Mouse (Mus musculus) neural tube, embryonic 10.5 days (tissue): ENCODE measurements around the gene Dusp10.

Experiments
- DNase-seq: peaks from one replicate; pipeline ENCODE4 v3.0.0-alpha.2; 2017; ENCODE audit warnings: low spot score; ENCODE audit errors: extremely low spot score

The Dusp10 gene

DNA sequence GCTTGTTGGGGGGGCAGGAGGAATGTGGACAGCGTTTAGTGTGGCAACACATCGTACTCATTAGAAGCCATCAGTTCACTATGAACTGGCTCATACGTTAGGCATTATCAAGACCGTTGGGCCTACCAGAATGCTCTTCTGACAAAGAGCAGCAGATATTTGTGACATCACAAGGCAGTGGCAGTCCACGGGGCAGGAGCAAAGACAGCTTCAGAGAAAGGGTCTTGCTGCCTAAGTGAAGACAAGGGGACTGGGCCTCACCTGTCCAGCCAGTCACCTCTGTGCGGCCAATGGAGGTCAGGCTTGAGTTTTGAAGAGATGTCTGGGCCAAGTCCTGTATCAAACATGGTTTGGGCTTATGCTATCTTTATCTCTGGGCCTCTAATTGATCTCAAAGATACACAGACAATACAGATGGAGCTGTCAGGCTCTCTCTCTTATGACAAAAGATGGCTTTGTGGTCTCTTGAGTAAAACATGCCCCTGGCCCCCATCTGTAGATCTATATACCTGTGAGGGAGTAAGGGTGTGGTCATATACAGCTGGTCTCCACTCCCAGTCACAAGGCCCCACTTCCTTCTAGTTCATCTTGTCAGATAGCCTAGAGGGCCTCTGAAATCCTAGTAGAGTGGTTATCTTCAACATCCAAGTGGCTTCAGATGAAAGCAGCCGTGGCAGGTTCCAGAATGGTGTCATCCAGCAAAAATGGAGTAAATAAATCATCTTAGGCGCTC lies 17.1 kb downstream of the Dusp10 start:
- no peak for DNase-seq

DNA sequence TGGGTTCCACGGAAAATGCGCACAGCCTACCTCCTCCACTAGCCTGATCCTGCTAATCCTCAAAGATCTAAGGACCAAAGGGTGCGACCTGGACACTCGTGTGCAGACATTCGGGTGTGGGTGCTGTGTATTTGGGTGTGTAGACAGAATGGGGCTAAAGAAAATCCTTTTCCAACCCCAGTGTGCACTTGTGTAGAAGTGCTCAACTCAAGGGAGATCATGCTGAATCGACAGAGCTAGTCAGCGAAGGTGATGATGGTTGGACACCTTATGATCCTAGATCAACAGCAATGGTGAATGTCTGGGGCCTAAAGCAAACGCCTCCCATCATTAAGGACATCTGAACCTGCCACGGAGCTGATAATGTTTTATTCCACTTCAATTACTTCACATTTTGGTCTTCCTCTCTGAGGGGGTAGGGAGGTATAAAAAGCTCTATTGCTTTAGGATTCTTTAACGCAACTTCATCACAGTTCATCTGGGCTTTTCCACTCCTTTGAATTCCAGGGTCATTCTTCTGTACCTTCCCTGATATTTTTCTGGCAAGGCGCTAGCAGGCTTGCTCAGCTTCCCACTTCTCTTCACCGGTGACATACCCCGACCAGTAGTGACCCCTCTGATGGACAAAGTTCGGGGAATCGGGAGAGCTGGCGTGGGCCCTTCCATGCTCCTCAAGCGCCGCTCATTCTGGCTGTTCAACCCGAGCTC lies 19.7 kb downstream of the Dusp10 start:
- no peak for DNase-seq

DNA sequence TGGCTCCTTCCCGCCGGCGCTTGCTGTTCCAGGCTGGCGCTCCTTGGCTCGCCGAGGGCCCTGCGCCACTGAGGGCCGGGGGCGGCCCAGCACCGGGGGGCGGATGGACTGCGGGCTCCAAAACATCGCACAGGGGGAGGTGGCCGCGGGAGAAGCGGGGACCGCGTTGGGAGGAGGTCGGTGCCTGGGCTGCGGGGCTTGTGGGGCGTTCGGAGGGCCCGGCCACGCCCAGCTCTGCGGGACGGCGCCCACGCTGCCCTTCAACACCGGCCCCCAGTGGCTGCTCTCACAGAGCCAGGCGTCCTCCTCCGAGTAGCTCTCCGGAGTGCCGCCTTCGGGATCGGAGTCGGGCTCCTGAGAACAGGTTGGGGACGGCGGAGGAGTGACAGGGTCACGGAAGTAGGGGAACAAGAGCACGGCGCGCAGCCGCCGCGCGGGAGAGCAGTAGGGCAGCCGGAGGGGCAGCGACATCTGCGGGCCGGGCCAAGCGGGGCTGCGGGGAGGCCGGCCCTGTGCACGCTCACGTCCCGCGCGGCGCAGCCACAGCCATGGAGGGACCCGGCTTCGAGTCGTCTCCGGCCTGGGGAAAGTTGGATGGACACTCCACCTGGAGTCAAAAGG lies 20.4 kb downstream of the Dusp10 start:
- DNase-seq, result peak; percentile 84

DNA sequence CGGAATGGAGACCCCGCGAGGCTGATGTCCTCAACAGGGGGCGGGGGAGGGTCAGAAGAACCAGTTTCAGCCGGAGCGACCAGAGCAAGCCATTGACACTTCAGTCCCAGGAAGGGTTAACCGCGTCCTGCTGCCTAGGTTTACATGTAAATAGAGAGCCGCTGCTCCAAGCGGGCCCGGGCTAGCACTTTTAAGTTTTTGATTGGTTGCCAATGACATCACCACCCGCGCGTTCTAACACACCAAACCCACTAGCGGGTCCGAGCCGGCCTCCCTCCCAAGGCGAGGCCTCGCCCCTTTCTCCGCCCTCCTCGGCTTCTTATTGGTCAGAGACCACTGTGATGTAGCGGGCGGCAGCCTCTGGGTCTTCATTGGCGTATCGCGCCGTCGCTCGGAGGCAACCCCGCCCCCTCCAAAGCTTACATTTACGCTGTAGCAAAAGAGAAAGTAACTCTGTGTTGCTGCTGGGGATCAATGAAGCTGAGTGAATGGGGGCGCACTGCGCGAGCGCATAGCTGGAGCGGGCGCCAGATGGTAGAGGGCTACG lies 21.0 kb downstream of the Dusp10 start, which contains the start of gene 1700056E22Rik:
Gene 1700056E22Rik (minus strand): TSS at position 291 of the 547 bp plus-strand sequence.
- DNase-seq, result peak; percentile 98

DNA sequence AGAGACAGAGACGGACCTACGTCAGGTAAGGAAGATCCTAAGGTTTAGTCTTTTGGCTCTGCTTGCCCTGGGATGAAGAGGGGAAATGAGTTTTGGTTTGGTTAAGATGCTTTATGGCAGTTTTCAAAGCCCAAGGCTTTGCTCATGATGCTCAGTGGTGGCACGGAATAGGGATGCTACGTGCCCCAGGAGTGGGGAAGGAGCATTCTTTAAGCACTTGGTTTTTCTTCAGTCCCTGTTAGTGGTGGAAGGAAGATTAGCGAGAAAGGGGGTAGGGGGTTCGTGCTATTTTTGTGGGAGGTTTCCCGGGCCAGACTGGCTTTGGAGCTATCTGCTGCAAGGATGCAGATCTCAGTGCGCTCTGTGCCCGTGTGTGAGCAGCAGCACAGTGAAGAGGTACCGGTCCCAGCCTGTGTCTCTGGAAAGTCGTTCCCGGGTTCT lies 21.7 kb downstream of the Dusp10 start:
- DNase-seq, result peak; percentile 56

DNA sequence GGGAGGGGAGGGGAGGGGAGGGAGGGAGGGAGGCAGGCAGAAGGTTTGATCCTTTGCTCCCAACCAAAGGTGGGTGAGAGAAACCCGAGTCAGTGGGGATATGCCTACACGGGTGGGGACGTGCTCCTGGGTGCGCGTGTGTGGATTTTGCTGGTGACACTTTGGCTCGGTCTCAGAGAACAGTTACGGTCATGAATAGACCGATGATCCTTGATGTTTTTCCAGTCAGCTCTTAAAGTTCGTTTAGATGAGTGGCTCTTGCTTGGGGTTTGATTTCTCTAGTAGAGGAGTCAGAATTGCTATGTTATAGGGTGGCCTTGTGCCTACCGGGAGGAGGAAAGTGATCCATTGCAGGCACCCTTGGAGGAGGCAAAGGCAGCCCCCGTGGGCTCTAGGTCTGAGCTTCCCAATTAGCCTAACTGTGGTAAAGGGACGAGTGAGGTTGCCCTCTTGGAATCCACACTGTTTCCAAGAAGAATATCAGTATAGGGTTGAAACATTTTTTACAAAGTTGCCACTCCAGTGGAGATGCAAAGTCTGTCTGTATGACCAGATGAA lies 22.3 kb downstream of the Dusp10 start:
- no peak for DNase-seq

DNA sequence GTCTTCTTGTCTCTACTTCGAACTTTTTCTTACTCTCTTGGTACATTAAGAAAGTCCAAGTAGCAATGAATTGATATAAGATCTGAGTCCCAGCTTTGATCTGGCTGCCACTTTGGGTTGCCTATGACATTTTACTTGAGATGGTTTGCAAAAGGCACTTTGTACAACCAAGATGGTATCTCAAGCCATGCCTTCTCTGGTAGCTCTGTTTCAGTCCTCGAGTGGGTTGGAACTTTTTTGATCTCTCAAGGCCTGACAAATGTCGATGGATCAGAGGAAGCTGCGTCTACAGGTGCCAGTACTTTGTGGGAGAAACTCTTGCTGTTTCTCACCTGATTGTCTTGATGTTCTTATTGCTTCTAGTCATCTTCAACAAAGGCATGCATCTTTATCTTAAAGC lies 24.7 kb downstream of the Dusp10 start:
- DNase-seq, result no peak

DNA sequence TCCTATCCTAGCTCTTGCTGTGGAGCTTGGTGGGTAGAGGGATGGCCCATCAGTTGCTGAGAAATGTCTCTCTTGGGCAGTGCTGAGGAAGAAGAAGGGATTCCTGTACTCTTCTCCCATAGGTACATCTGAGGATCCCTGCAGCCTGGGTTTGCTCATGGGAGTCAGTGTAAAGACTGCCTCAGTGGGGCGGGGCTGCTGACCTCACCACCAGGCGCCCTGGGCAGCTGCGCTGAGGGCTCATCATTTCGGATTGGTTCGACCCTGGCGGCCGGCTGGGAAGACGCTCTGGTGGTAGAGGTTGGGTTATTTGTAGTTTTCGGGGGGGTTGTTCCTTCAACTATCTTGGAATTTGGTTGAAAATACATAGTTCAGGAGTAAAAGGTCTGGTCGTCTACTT lies 26.2 kb downstream of the Dusp10 start:
- DNase-seq, result no peak

DNA sequence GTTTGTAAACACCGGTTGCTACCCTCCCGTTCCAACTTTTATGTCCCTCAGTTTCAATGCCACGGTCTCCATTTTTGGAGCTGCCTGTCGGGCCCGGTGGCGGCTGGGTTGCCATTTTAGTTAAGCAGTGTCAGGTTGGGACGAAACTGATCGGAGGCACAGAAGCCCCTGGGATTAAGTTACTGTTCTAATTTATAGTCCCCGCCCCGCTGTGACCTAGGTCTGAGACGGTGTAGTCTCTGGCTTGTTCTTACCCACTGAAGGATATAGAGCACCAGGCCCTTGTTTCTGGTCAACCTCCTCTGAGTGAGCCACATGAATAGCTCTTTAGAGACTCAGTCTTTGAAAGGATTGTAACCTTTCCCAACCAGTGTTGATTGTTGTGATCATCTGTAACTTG lies 27.1 kb downstream of the Dusp10 start:
- DNase-seq, result no peak

DNA sequence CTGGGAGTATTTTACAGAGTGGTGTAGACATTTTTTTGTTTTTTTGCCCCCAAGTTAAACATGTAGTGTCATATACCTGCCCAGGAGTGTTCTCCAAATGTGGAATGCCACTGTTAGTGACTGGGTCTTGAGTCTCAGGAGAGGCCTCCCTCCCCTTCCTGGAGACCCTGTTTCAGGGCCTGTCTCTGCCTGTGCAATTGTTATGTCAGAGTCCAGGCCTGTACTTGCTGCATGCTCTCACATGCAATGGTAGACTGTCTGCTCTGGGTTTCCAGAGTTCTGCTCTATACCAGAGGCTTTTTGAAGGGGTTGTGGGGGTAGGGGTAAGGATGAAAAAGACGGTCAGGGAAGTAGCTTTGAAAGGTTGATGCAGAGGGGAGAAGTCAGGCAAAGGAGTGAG lies 27.8 kb downstream of the Dusp10 start:
- DNase-seq, result no peak

DNA sequence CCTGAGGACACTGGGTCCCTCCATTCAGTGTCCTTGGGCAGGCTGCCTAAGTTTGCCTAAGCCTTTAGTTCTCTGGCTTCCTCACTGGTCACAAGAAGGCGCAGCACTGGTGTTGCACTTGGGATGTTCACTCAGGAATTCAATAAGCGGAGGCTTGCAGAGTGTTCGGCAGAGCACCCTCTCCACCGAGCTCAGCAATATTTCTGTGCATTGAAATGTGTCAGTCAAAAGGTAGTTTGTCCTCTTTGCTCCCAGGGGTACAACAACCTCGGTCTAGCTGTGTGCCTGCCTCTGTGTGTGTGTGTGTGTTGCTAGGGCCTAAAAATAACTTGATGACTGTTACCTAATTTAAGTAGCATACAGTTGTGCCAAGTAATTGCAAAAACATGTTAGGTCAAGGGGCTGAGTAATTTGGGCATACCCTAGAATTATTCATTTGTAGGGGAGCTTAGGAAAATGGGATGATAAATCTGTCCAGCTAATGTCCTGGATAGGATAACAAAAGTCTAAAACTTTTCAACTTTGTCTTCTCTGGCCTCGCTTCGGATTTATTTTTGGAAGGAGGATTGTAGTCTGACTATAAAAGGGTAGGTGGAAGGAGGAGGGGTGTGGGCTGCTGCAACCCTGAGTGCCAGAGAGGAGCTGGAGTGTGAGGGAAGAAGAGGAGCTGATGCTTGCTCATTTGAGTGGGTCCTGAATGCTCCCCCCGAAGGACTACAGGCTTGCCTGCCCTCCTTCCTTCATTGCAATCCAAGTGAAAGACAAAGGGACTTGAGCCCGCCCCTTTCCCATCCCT lies 28.9 kb downstream of the Dusp10 start:
- DNase-seq, result no peak

DNA sequence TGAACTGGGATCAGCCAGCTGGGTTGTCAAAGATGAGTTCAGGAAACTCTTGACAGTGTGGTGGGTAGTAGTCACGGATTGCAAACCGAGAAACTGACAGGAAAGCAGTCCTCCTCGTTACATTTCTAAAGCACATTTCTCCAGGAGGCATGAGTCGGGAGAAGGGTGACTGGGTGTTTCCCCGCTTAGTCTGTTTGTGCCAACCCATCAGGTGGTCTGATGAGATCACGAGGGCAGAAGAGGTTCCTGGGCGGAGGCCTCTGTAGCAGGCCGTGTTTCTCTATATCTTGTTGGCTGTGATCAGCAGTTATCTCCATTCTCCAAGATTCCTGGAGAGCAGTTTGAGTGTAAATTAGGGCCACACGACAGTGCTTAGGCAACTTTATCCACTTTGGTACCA lies 29.6 kb downstream of the Dusp10 start:
- no peak for DNase-seq

DNA sequence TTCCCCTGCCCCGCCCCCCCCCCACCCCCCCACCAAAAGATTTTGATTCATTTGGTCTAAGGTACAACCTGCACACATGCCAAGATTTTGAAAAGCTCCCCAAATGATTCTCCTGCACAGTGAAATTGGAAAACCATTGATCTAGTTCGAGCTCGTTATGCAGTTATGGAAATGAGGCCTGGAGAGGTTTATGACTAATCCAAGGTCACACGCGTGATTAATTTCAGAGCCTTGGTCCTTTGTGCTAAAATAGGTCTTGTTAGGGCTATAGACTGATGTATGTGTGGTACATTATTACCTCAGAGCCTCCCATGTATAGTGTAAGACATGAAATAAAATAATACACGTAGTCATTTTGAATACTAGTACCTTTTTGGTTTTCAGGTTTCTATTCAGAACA lies 30.3 kb downstream of the Dusp10 start:
- no peak for DNase-seq

DNA sequence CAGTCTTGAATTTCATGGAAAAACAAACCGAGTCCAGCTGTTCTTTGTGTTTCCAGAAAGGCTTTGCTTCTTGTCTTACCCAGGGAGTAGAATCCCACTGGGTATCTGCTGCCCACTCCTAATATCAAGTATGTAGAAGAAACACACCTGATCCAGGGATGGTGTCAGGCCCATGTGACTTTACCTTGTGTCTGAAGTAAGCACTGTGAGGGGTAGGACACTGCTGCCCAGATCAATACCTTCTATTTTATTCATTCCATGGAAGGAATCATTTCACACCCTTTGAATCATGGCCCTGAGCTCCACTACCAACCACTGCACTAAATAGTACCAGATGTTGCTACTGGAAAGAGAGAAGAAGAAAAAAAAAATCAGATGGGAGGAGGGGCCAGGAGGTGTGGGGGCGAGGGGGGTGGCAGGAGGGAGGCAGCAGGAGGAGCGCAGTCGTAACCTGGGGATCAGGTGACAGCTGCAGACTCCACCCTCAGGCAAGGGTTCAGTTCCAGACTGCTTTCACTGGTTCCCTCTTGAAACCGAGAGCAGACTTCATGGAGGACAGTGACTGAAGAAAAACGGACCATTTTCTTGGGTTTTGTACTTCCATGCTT lies 33.1 kb downstream of the Dusp10 start:
- DNase-seq, result no peak

DNA sequence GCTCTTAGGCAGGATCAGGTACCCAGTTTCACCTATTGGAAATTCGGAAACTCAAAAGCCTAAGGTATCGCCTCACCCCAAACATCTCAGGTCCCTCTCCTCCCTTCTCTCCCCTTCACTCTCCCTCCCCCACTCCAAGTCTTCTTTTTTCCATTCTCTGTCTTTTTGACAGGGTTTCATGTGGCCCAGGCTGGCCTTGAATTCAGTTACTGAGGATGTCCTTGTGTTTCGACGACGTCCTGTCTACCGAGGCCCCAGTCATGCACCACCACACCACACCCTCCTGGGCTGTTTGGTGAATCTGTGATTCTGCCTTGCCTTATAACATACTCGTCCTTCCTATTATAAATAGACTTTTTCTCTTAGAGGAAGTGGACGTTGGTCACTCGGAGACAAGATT lies 34.7 kb downstream of the Dusp10 start:
- no peak for DNase-seq

DNA sequence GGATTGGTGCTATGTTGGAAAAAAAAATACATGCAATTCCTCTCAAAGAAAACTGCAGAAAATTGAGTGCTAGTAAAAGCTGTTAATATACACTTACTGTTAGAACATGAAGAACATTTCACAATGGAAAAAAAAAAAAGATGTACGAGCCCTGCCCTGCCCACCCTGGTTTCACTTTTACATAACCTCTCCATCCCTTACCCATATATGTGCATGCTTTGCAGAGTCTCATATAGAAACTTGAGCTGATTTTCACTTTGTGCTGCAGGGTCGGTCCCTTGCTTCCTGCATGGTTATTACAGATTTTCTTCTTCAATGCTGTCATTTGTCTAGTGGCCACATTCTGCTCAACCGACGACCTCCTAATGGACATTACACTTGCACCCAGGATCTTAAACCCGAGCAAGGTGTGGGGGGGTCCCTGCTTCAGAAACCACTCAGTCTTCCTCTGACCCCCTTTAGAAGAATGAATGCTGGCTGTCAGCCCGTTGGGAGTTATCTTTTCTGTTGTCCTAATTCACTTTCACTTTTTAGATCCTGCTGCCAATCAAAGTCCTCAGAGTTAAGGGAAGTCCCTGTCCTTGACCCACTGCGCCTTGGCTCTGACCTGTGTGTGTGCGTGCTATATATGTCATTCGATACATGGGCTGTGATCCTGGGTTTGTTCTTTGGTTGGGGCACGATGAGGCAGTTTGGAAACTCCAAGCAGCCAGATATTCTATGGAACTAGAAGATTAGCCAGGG lies 35.7 kb downstream of the Dusp10 start:
- DNase-seq, result no peak

DNA sequence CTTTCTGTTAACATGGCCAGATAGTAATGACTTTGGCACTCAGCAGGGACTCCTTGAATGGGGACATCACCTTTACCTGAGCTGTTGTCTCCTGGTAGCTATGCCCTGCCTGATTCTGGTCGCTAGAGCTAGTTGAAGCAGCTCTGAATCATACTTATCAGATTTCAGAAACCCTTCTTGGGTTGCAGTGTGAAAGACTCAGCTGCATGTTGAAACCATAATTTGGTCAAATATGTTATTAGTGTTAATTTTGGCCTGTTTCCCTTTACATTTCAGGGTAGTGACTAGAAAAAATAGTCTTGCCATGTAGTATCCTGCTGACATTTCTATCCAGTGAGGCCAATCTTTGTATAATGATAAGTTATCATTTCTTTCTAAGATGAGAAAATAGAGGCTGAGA lies 38.2 kb downstream of the Dusp10 start:
- DNase-seq, result no peak

DNA sequence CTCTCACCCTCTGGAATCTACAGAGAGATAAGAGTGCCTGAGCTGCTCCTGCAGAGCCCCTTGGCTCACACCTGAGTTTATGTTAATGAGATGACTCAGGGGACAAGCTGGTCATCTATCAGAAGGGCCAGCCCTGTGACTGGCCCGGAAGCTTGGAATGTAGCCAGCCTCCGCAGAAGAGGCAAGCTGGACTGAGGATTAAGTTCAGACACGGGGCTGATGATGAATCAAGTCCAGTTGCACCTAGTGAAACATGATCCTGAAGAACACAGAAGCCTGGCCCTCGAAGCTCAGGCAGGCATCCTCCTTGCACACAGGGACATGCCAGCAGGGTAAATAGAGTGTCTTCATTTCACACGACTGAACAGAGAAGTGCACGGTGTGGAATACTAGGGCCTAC lies 38.7 kb downstream of the Dusp10 start:
- no peak for DNase-seq

DNA sequence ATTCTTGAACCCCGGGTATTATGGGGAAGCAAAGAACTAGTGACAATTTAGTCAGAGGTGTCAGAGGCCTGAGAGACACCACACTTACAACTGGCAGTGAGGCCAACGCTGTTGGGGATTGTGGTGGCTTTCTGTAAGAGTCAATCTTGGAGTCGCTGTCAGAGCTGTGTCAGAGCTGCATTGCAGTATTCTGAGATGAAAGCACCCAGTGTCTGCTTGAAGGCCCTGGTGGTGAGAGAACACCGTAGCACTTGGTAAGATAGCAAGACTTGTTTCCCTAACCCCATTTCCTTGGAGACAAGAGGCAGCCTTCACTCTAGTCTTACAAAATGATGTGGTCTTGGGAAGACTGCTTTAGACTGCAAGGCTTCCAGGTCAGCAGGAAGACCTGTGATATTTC lies 39.2 kb downstream of the Dusp10 start:
- DNase-seq, result no peak

DNA sequence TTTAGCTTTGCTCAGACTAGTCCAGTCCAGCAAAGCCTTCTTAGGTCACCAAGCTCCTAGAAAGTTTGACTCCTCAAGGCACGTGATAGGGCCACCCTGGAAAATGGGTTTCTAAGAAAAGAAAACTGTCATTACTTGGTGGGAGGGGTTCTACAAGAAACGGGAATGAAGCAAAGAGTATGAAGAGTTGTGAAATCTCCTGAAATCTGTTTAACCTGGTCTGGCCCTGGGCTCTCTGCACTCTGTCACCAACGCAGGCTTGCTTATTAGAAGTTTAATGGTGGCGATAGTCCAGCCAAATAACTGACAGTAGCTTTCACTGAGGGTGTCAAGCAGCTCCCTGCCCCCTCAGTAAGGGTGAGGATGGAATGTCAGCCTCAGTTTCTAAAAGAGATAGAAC lies 40.0 kb downstream of the Dusp10 start:
- DNase-seq, result no peak
